Mouse (Mus musculus) embryonic fibroblast, embryonic 13.5 days (primary cell): ENCODE data around the gene Syt3.

Experiments used
- CTCF ChIP-seq: IDR thresholded peaks from 2 replicates; pipeline ENCODE4 v1.5.1; 2011; ENCODE audit warnings: mild to moderate bottlenecking, control low read depth, low read length, moderate library complexity, borderline replicate concordance; ENCODE audit not compliant: insufficient read depth
- POLR2A ChIP-seq: IDR thresholded peaks from 2 replicates; pipeline ENCODE4 v1.6.1; 2011; ENCODE audit warnings: low read depth, mild to moderate bottlenecking, control low read depth, low read length, moderate library complexity

DNA sequence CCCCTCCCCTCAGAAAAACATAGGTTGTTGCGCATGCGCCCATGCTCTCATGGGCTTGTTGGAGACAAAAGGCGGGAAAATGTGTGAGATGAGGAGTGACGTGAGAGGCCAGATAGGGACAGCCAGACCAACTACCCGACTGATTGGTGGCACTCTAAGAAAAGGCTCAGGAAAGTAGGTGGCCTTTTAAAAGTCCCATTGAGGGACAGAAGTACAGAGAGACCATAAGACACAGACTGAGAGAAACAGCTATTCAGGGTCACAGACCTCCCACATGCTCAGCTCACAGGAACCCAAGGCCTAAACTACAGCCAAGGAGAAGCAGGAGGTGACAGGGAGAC, 22.1 kb downstream of the Syt3 start:
- TF ChIP-seq CTCF, result no peak
- TF ChIP-seq POLR2A, result no peak
